Mouse (Mus musculus): ENCODE results near the gene Oxct1. TPM values are rescaled to one million over a fixed set of nuclear protein-coding genes. Genes with fewer than 3 reads are reported as not detected.

Gene Oxct1
- polyA plus RNA-seq, 1 experiment from 2014 or later: 25.7 TPM

GRCm38 (mm10) chr15:4085600-4086384 is 59.6 kb downstream of the Oxct1 start:
- Histone ChIP-seq H3K4me3 (replicated peaks) (no peak overlapping the region), H3K9me3 (replicated peaks) (no peaks in the 10 kb centered on the region), H3K9ac (no peak overlapping the region), H3K4me2 (no peak overlapping the region), H3K27me3 (no peaks in the 10 kb centered on the region), H3K36me3 (replicated peaks) (no peaks in the 10 kb centered on the region), H3K4me1 (replicated peaks) (no peaks in the 10 kb centered on the region), H3K27ac (replicated peaks) (no peak overlapping the region)
- 71% methylated on average over 10 of the region's 10 CpGs for WGBS (ENCODE audit: insufficient replicate concordance)
- ATAC-seq (ENCODE audit: insufficient read depth): no peak

- Histone ChIP-seq H3K4me2 (no peak overlapping the region), H3K27me3 (no peaks in the 10 kb centered on the region), H3K9ac (no peak overlapping the region), H3K27ac (replicated peaks) (no peak overlapping the region), H3K4me3 (replicated peaks) (no peak overlapping the region), H3K36me3 (replicated peaks) (no peaks in the 10 kb centered on the region), H3K9me3 (replicated peaks) (no peaks in the 10 kb centered on the region), H3K4me1 (replicated peaks) (no peaks in the 10 kb centered on the region)
- WGBS (ENCODE audit: insufficient replicate concordance): 62% methylated on average over 4 of the region's 4 CpGs
- no peak for ATAC-seq (ENCODE audit: insufficient read depth)
Observed at GRCm38 (mm10) chr15:4087446-4087845, 61.3 kb downstream of the Oxct1 start.

- Histone ChIP-seq H3K4me2 (no peak overlapping the region), H3K36me3 (replicated peaks) (no peaks in the 10 kb centered on the region), H3K27me3 (no peaks in the 10 kb centered on the region), H3K9me3 (replicated peaks) (no peaks in the 10 kb centered on the region), H3K27ac (replicated peaks) (no peak overlapping the region), H3K4me3 (replicated peaks) (no peak overlapping the region), H3K4me1 (replicated peaks) (no peaks in the 10 kb centered on the region), H3K9ac (no peak overlapping the region)
- 74% methylated on average over 7 of the region's 7 CpGs for WGBS (ENCODE audit: insufficient replicate concordance)
- ATAC-seq (ENCODE audit: insufficient read depth): no peak
Observed at GRCm38 (mm10) chr15:4087914-4088313, 61.7 kb downstream of the Oxct1 start.

GRCm38 (mm10) chr15:4090601-4091000 is 64.4 kb downstream of the Oxct1 start:
- Histone ChIP-seq H3K9me3 (replicated peaks) (no peaks in the 10 kb centered on the region), H3K4me2 (no peak overlapping the region), H3K4me1 (replicated peaks) (no peaks in the 10 kb centered on the region), H3K27ac (replicated peaks) (no peak overlapping the region), H3K27me3 (no peaks in the 10 kb centered on the region), H3K4me3 (replicated peaks) (no peak overlapping the region), H3K9ac (no peak overlapping the region), H3K36me3 (replicated peaks) (no peaks in the 10 kb centered on the region)
- 56% methylated on average over 3 of the region's 3 CpGs for WGBS (ENCODE audit: insufficient replicate concordance)
- no peak for ATAC-seq (ENCODE audit: insufficient read depth)

- Histone ChIP-seq H3K27me3 (no peaks in the 10 kb centered on the region), H3K9ac (no peak overlapping the region), H3K4me2 (no peak overlapping the region), H3K4me1 (replicated peaks) (no peaks in the 10 kb centered on the region), H3K27ac (replicated peaks) (no peak overlapping the region), H3K4me3 (replicated peaks) (no peak overlapping the region), H3K36me3 (replicated peaks) (no peaks in the 10 kb centered on the region), H3K9me3 (replicated peaks) (no peaks in the 10 kb centered on the region)
- no peak for ATAC-seq (ENCODE audit: insufficient read depth)
- WGBS (ENCODE audit: insufficient replicate concordance): 60% methylated on average over 2 of the region's 2 CpGs
Observed at GRCm38 (mm10) chr15:4092586-4092985, 66.4 kb downstream of the Oxct1 start.

- no peaks in the 10 kb centered on the region for H3K4me1 ChIP-seq (replicated peaks)
Observed at GRCm38 (mm10) chr15:4100341-4100921, 74.2 kb downstream of the Oxct1 start.

GRCm38 (mm10) chr15:4101025-4101424 is 74.8 kb downstream of the Oxct1 start:
- H3K9ac ChIP-seq: no peak overlapping the region
- H3K27me3 ChIP-seq: no peaks in the 10 kb centered on the region
- H3K9me3 ChIP-seq (replicated peaks): no peaks in the 10 kb centered on the region
- 74% methylated on average over 10 of the region's 10 CpGs for WGBS (ENCODE audit: insufficient replicate concordance)
- H3K36me3 ChIP-seq (replicated peaks): no peaks in the 10 kb centered on the region
- no peak overlapping the region for H3K4me2 ChIP-seq
- ATAC-seq (ENCODE audit: insufficient read depth): no peak
- no peaks in the 10 kb centered on the region for H3K4me1 ChIP-seq (replicated peaks)
- H3K4me3 ChIP-seq (replicated peaks): no peak overlapping the region
- no peak overlapping the region for H3K27ac ChIP-seq (replicated peaks)

More at GRCm38 (mm10) chr15:4100341-4100921, 74.2 kb downstream of the Oxct1 start:
- no peaks in the 10 kb centered on the region for H3K27me3 ChIP-seq
- no peak overlapping the region for H3K4me3 ChIP-seq (replicated peaks)
- no peak overlapping the region for H3K9ac ChIP-seq
- WGBS (ENCODE audit: insufficient replicate concordance): 77% methylated on average over 10 of the region's 10 CpGs
- no peak for ATAC-seq (ENCODE audit: insufficient read depth)
- no peak overlapping the region for H3K4me2 ChIP-seq
- H3K9me3 ChIP-seq (replicated peaks): no peaks in the 10 kb centered on the region
- no peaks in the 10 kb centered on the region for H3K36me3 ChIP-seq (replicated peaks)
- H3K27ac ChIP-seq (replicated peaks): no peak overlapping the region

- WGBS (ENCODE audit: insufficient replicate concordance): 77% methylated on average over 12 of the region's 12 CpGs
- no peaks in the 10 kb centered on the region for H3K4me1 ChIP-seq (replicated peaks)
- no peak for ATAC-seq (ENCODE audit: insufficient read depth)
- no peak overlapping the region for H3K9ac ChIP-seq
- H3K4me2 ChIP-seq: no peak overlapping the region
- no peaks in the 10 kb centered on the region for H3K9me3 ChIP-seq (replicated peaks)
- H3K4me3 ChIP-seq (replicated peaks): no peak overlapping the region
- H3K36me3 ChIP-seq (replicated peaks): no peaks in the 10 kb centered on the region
- H3K27me3 ChIP-seq: no peaks in the 10 kb centered on the region
- H3K27ac ChIP-seq (replicated peaks): no peak overlapping the region
Observed at GRCm38 (mm10) chr15:4104319-4104718, 78.1 kb downstream of the Oxct1 start.

GRCm38 (mm10) chr15:4105498-4105897 is 79.3 kb downstream of the Oxct1 start:
- Histone ChIP-seq H3K9me3 (replicated peaks) (no peaks in the 10 kb centered on the region), H3K9ac (no peak overlapping the region), H3K4me1 (replicated peaks) (no peaks in the 10 kb centered on the region), H3K27ac (replicated peaks) (no peak overlapping the region), H3K27me3 (no peaks in the 10 kb centered on the region), H3K4me3 (replicated peaks) (no peak overlapping the region), H3K36me3 (replicated peaks) (no peaks in the 10 kb centered on the region), H3K4me2 (no peak overlapping the region)
- WGBS (ENCODE audit: insufficient replicate concordance): 60% methylated on average over 4 of the region's 4 CpGs
- ATAC-seq (ENCODE audit: insufficient read depth): no peak

- no peaks in the 10 kb centered on the region for H3K4me1 ChIP-seq (replicated peaks)
- no peak for ATAC-seq (ENCODE audit: insufficient read depth)
- no peaks in the 10 kb centered on the region for H3K9me3 ChIP-seq (replicated peaks)
- WGBS (ENCODE audit: insufficient replicate concordance): 72% methylated on average over 6 of the region's 6 CpGs
- no peak overlapping the region for H3K9ac ChIP-seq
- no peak overlapping the region for H3K4me2 ChIP-seq
- no peak overlapping the region for H3K27ac ChIP-seq (replicated peaks)
- no peaks in the 10 kb centered on the region for H3K27me3 ChIP-seq
- no peak overlapping the region for H3K4me3 ChIP-seq (replicated peaks)
- no peaks in the 10 kb centered on the region for H3K36me3 ChIP-seq (replicated peaks)
Observed at GRCm38 (mm10) chr15:4119962-4120361, 93.8 kb downstream of the Oxct1 start.

- Histone ChIP-seq H3K27me3 (no peaks in the 10 kb centered on the region), H3K9me3 (replicated peaks) (no peaks in the 10 kb centered on the region), H3K9ac (no peak overlapping the region), H3K36me3 (replicated peaks) (no peaks in the 10 kb centered on the region), H3K4me2 (no peak overlapping the region), H3K4me1 (replicated peaks) (no peaks in the 10 kb centered on the region), H3K4me3 (replicated peaks) (no peak overlapping the region), H3K27ac (replicated peaks) (no peak overlapping the region)
- 55% methylated on average over 3 of the region's 3 CpGs for WGBS (ENCODE audit: insufficient replicate concordance)
- no peak for ATAC-seq (ENCODE audit: insufficient read depth)
Observed at GRCm38 (mm10) chr15:4124648-4125047, 98.5 kb downstream of the Oxct1 start.

Measured in liver, embryonic 15.5 days (tissue).